Mouse (Mus musculus) CH12.LX (cell line): ENCODE measurements at regions not wholly inside any gene's neighbourhood (a gene's known extent, or its start where the extent isn't known, plus 50 kb on each side); places are given as distances from the start of the nearest gene placed in this dataset.

Experiments used
- BHLHE40 ChIP-seq: IDR thresholded peaks from 2 replicates; pipeline ENCODE4 v1.6.1; 2011; ENCODE audit warnings: mild to moderate bottlenecking, low read depth, low read length, improper control_type of control experiment
- CTCF ChIP-seq, 2 experiments: IDR thresholded peaks in 1 of 2; conservative IDR thresholded peaks in 1 of 2; 2 replicates each; pipeline ENCODE4 v1.5.1; 2011 to 2012; ENCODE audit warnings: low read depth in 2 of 2, low read length in 2 of 2, improper control_type of control experiment in 1 of 2, inconsistent platforms in 1 of 2, mild to moderate bottlenecking in 1 of 2, moderate library complexity in 1 of 2
- GABPA ChIP-seq: IDR thresholded peaks from 2 replicates; pipeline ENCODE4 v1.6.1; 2012; ENCODE audit warnings: low read depth, low read length, improper control_type of control experiment, inconsistent platforms; ENCODE audit not compliant: insufficient replicate concordance

DNA sequence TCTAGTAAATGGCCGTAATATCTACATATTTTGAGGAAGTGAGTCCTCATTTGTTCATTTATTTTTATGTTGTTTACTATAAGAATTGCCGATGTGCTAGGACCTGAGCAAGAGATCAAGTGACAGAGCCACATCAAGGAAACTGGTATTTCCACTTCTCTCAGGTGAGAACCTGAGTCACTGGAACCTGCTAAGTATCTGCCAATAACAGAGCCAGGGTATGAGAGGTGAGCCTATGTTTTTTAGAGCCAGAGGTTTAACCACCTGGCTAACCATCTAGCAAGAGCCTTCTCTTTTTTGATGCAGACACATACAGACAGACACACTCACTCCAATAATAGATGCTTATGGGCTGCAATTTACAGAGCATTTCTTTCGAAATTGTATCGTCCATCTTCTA is 101.2 kb upstream of the Fam78b start:
- TF ChIP-seq CTCF (conservative IDR thresholded peaks at IDR 0.05 in 1 of 2, IDR thresholded peaks at IDR 0.05 in 1 of 2; ENCODE audit: low read depth in 2 of 2, low read length in 2 of 2) (no peak), BHLHE40 (no peak), GABPA (no peak)
